Mouse (Mus musculus) megakaryocyte-erythroid progenitor cell, adult 5-6 weeks (primary cell): ENCODE measurements around the gene Mapk9. TPM values are rescaled to one million over a fixed set of nuclear protein-coding genes. Genes with fewer than 3 reads are reported as not detected.
A peak's percentile ranks its signal among the peaks of the same experiment; 100 is the strongest.
"Not testable (repeated sequence)": the region's sequence is repeated elsewhere in the genome, so short reads cannot be mapped to it uniquely, and the experiment has no call there.

Experiments used
- ATAC-seq: replicated peaks from 2 replicates; pipeline ENCODE4 v1.8.0; 2016; ENCODE audit warnings: mild to moderate bottlenecking, inconsistent platforms; ENCODE audit not compliant: severe bottlenecking, poor library complexity, low FRiP score, low TSS enrichment
- total RNA-seq, 2 experiments: library from RNA; stranded (forward) in 1 of 2; stranded (reverse) in 1 of 2; fragments of 200-1000, 215-1000 nt in 1 of 2; fragments of >200 nt in 1 of 2; fragmentation: Nextera tagmentation in 1 of 2; gene quantifications; 2 replicates each; pipeline ENCODE4 v1.2.3; 2014 to 2017

The Mapk9 gene
- total RNA-seq (2014; fragmentation: Nextera tagmentation) = 107 and 112 TPM in 2 replicates
- total RNA-seq (2017) = 94.5 and 98.9 TPM in 2 replicates

DNA sequence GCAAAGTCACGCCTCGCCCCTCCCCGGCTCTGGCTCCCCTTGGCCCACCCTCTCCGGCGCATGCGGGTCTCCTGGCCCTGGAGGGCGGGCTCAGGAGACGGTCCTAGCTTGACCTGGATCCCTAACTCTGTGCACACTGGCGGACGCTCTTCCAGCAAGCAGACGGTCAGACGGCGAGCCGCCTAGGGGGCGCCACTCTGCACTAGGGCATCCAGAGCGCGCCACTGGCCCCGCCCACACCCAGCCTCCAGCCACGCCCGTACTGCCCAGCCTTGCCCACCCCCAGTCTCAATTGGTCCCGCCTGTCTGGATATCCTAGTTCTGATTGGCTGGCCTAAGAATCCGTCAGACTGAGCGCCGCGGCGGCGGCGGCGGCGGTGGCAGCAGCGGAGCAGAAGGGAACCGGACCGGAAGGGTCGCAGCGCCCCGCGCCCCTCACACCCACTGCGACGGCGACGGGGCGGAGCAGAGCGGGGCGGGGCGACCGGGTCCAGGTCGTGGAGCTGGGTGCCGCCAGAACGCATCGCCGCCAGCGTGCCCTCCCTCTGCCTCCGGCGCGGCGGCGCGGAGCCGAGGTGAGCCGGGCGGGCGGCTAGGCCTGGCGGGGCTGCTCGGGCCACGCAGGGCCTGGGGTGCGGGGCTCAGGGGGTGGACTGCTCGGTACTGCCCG, at the start of gene Mapk9:
Gene Mapk9 (plus strand): TSS at position 351 of the 670 bp plus-strand sequence.
- peak; percentile 90 for ATAC-seq

DNA sequence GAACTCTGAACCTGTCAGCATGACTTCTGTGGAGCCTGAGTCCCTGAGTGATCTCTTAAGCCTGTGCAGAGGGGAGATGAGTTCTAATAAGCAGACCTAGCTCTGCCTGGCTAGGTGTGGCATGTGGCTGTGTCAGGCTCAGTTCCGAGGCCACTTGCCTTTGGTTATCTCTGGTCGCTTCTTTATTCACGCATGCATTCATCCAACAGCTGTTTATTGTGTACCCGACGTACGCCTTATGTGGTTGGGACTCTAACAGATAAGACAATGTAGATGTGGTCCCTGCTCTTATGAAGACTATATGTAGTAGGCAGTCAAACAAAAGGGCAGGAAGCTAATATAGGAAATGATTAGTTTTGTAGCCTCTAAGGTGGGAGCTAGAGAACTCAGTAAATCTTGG, 47.6 kb upstream of the Mapk9 start:
- ATAC-seq = peak; percentile 66

DNA sequence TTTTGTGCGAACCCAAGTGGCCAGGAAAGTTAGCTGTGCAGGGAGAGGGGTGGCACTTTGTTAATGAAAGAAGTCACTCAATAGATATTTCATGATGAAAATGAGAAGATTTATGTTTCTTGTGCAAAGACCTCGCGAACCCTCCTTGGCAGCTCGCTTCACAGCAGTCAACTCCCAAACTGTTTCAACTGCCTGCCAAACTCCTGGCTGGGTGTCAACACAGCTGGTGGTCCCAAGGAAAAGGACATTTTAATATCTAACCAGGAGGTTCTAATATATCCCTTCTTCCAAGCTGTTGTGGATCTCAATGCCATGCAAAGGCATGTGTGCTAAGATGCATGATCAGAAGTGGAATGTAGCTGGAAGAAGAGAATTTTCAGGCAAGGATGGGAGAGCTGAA, 45.0 kb upstream of the Mapk9 start:
- ATAC-seq = no peak

DNA sequence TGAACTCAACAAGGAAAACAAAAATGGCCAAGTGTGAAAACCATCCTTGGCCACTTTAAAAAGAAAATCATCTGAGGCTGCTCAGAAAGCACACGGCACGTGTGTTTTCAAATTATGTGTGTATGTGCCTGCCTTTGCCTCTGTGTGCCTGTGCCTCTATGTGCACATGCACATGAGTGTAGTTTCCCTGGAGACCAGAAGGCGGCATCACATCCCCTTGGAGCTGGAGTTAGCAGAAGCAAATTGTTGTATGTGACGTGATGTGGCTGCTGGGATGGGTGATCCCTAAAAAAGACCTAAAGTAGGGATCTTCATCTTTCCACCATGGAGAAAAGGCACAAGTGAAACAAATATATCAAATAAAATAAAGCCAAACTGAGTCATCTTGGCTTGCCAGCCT, 42.8 kb upstream of the Mapk9 start:
- no peak for ATAC-seq

DNA sequence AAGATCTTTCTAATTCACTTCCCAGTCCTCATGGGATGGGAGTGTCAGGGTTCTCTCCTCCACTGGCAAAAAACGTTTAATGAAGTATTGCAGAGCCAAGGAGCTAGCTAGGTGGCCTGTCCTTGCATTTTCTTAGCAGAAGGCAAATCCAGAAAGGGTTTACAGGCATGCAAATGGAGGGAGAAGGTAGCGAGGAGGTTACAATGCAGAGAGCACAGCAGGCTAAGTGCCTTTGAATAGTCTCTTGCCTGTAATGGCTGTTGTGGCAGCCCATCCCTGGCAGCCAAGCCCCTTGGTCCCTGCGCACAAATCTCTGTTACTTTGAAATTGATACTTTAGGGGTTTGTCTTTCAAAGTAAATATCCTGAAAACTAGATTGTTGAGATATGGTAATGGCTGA, 40.3 kb upstream of the Mapk9 start:
- ATAC-seq = no peak

DNA sequence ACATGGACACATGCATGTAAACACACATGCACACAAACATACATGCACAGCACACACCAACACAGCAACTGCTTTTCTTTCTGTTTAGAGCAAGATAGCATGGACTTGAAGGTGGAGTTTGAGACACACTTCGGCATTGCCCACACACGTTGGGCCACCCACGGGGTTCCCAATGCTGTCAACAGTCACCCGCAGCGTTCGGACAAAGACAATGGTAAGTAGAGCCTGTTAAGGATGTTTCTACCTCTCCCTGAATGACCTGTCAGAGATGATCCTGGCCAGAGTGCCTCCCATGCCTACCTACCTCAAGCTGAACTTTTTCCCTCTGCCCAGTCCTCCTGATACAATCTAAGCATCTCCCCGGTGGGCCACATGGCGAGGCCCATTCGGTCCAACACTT, 37.6 kb upstream of the Mapk9 start:
- ATAC-seq = no peak

- ATAC-seq = not testable (repeated sequence)
Observed at GRCm38 (mm10) chr11:49810696-49811095, 35.9 kb upstream of the Mapk9 start.

- peak; percentile 93 for ATAC-seq
Observed at GRCm38 (mm10) chr11:49811099-49811541, 35.4 kb upstream of the Mapk9 start.

GRCm38 (mm10) chr11:49811879-49812278, 34.7 kb upstream of the Mapk9 start:
- peak; percentile 66 for ATAC-seq

DNA sequence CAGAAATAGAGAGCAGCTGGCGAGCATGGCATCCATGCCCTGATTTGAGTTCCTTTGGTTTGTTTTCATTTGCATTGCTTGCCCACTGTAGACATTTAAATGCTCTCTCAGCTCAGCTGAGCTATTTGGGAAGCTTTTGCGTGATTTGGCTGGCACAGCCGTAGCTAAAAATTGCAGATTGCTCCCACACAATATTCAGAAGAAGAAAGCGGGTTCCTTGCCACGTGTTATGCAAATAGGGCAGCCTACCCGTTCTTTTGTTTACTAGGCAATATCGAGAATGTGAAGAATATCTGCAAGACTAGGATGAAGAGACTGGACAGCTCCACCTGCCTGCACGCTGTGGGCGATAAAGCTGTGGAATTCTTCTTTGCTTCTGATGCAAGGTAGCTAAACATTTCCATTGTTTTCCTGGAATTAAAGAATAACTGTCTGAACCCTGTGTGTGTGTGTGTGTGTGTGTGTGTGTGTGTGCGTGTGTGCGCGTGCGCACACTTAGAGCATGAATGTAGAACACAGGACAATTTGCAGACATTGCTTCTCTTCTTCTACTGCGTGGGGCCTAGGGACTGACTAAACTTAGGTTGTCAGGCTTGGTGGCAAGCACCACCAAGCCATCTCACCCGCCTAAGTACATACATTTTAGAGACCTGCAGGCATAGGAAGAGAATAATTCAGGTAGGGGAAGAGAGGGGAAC, 27.5 kb upstream of the Mapk9 start:
- ATAC-seq = no peak

DNA sequence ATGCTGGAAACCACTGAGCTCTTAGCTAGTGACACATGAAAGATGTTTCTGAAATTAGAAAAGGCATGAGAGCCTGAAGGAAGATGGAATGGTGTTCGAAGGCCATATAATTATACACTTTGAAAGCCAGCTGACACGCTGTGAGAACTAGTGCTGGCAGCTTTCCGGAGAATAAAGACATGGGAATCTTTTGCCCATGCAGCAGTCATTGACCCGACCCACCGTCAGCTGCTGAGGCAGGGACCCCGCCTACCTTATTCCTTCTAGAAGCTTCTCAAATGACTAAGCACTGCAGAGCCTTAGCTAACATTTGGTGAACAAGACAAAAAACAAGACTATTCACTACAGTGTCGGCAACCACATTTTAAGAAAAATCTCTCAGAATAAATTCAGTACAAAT, 26.9 kb upstream of the Mapk9 start:
- no peak for ATAC-seq

GRCm38 (mm10) chr11:49820928-49821327, 25.6 kb upstream of the Mapk9 start:
- ATAC-seq = no peak

GRCm38 (mm10) chr11:49821546-49821945, 25.0 kb upstream of the Mapk9 start:
- no peak for ATAC-seq

DNA sequence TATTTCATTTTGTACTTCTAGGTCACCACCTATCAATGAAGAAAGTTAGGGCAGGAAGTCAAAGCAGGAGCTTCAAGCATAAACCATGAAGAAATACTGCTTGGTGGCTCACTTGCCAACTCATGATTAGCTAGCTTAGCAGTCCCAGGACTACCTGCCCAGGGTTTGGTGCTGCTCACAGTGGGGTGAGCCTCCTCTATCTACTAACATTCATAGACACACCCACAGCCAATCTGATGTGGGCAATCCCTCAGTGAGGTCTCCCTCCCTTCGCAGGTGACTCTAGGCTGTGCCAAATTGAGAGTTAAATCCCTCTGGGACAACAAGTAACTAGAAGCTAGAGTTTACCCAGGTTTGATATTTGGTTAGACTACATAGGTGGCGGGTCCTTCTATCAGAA, 24.2 kb upstream of the Mapk9 start:
- peak; percentile 71 for ATAC-seq

DNA sequence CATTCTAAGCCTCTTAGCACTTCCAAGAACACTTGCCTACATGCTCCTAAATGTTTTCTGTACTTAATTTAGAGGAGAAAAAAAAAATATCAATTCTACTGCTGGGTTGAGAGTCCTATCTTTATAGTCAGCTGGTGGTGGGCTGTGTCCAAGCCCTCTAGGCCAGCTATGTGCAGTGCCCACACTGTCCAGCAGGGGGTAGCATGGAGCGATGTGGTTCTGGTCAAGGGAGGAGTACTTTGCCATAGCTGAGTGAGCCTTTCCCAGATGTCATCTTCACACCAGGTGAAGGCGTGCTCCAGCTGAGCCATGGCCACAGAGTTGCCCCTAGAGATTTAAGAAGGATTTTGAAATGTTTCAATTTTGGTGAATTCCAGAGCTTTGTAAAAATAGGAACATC, 21.7 kb upstream of the Mapk9 start:
- ATAC-seq = peak; percentile 74

- ATAC-seq = no peak
Observed at GRCm38 (mm10) chr11:49827243-49827642, 19.3 kb upstream of the Mapk9 start.

DNA sequence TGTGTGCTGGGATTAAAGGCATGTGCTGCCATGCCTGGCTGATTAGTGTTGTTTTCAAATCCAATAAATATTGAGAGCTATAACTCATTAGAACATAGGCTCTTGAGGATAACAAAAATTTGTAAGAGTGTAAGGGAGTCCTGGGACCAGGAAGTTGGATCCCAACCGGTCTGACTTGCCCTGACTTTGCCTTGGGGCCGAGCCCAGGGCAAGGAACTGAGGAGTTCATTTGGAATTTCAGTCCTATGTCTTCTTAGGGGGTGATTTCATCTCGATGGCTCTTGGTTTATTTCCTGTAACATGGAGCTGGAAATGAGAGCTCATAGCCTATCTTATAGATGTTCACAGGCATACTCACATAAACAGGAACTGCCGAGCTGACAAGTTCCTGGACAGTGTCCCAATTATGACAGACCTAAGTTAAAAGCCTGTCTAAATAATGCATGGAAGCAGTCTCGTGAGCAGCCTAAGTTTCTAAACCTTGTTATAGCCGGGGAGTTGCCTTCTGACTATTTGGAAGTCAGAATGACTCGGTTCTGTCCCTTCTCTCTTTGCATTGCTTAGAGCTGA, 17.3 kb upstream of the Mapk9 start:
- ATAC-seq = no peak

DNA sequence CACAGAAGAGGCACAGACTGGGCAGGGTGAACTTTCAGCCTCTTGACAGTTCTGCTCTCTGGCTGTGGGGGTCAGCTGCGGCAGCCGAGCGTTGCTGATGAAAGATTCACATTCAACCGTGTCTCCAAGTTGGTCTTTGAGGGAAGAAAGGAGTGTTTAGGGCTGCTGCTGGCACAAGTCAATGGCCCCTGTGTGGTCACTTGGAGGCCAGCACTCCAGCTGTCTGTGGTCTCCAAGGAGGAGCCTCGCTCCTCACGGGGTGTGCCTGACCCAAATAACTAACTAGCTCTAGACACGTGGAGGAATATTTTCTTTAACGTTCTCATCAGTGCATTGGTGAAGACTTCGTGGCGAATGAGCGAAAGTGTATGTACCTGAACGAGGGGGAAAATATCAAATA, 14.6 kb upstream of the Mapk9 start:
- ATAC-seq = no peak

GRCm38 (mm10) chr11:49832962-49833361, 13.6 kb upstream of the Mapk9 start:
- no peak for ATAC-seq

GRCm38 (mm10) chr11:49834248-49834647, 12.3 kb upstream of the Mapk9 start:
- no peak for ATAC-seq
